Mouse (Mus musculus): ENCODE results near the gene Sorbs2.
A peak's percentile ranks its signal among the peaks of the same experiment; 100 is the strongest.

Sorbs2 gene

GRCm38 (mm10) chr8:45579714-45580543, 72.3 kb downstream of the Sorbs2 start:
- peak; percentile 36 for DNase-seq (ENCODE audit: low spot score)

- DNase-seq (ENCODE audit: low spot score): no peak
These were observed 72.9 kb downstream of the Sorbs2 start for GRCm38 (mm10) chr8:45580544-45580866.

- DNase-seq (ENCODE audit: low spot score): peak; percentile 42
These were observed 76.3 kb downstream of the Sorbs2 start for GRCm38 (mm10) chr8:45583856-45584255.

- no peak for DNase-seq (ENCODE audit: low spot score)
These were observed 76.9 kb downstream of the Sorbs2 start for GRCm38 (mm10) chr8:45584390-45585052.

GRCm38 (mm10) chr8:45585158-45585557, 77.6 kb downstream of the Sorbs2 start:
- DNase-seq (ENCODE audit: low spot score): no peak

GRCm38 (mm10) chr8:45587011-45587410, 79.4 kb downstream of the Sorbs2 start:
- no peak for DNase-seq (ENCODE audit: low spot score)

- no peak for DNase-seq (ENCODE audit: low spot score)
These were observed 84.3 kb downstream of the Sorbs2 start for GRCm38 (mm10) chr8:45591888-45592287.

- no peak for DNase-seq (ENCODE audit: low spot score)
These were observed 86.1 kb downstream of the Sorbs2 start for GRCm38 (mm10) chr8:45593711-45594110.

GRCm38 (mm10) chr8:45595983-45596382, 88.4 kb downstream of the Sorbs2 start:
- DNase-seq (ENCODE audit: low spot score): no peak

- DNase-seq (ENCODE audit: low spot score): peak; percentile 32
These were observed 89.0 kb downstream of the Sorbs2 start for GRCm38 (mm10) chr8:45596591-45596990.

GRCm38 (mm10) chr8:45597631-45598420, 90.2 kb downstream of the Sorbs2 start:
- no peak for DNase-seq (ENCODE audit: low spot score)

- no peak for DNase-seq (ENCODE audit: low spot score)
These were observed 91.3 kb downstream of the Sorbs2 start for GRCm38 (mm10) chr8:45598883-45599282.

- DNase-seq (ENCODE audit: low spot score): peak; percentile 93
These were observed 94.4 kb downstream of the Sorbs2 start for GRCm38 (mm10) chr8:45602019-45602418.

GRCm38 (mm10) chr8:45605419-45605818, 97.8 kb downstream of the Sorbs2 start:
- DNase-seq (ENCODE audit: low spot score): no peak

GRCm38 (mm10) chr8:45607012-45607411, 99.4 kb downstream of the Sorbs2 start:
- DNase-seq (ENCODE audit: low spot score): no peak

- DNase-seq (ENCODE audit: low spot score): peak; percentile 75
These were observed 100.8 kb downstream of the Sorbs2 start for GRCm38 (mm10) chr8:45608413-45608812.

- DNase-seq (ENCODE audit: low spot score): peak; percentile 42
These were observed 103.0 kb downstream of the Sorbs2 start for GRCm38 (mm10) chr8:45610426-45611215.

- no peak for DNase-seq (ENCODE audit: low spot score)
These were observed 103.7 kb downstream of the Sorbs2 start for GRCm38 (mm10) chr8:45611320-45611719.

GRCm38 (mm10) chr8:45614610-45615009, 107.0 kb downstream of the Sorbs2 start:
- DNase-seq (ENCODE audit: low spot score): no peak

GRCm38 (mm10) chr8:45615050-45615449, 107.5 kb downstream of the Sorbs2 start:
- no peak for DNase-seq (ENCODE audit: low spot score)

- DNase-seq (ENCODE audit: low spot score): no peak
These were observed 108.0 kb downstream of the Sorbs2 start for GRCm38 (mm10) chr8:45615551-45615950.
